Mouse (Mus musculus): ENCODE data around the gene Ppm1g.

- TF ChIP-seq CTCF (IDR thresholded peaks at IDR 0.05; ENCODE audit: borderline replicate concordance, insufficient read depth, low read depth, low read length) = no peak
- no peak for TF ChIP-seq POLR2A (IDR thresholded peaks at IDR 0.05; ENCODE audit: borderline replicate concordance, insufficient read depth, low read length)
Observed at GRCm38 (mm10) chr5:31193631-31194281, 26.7 kb downstream of the Ppm1g start.
